Mouse (Mus musculus): ENCODE results near the gene Fam57b. TPM values are rescaled to one million over a fixed set of nuclear protein-coding genes. Genes with fewer than 3 reads are reported as not detected.

The Fam57b gene
- total and polyA plus RNA-seq, 3 experiments, result 0.30 TPM; not detected in 2

GRCm38 (mm10) chr7:126760956-126761355 lies 36.5 kb upstream of the Fam57b start:
- Histone ChIP-seq H3K4me1 (ENCODE audit: control insufficient read depth in 1 of 2, insufficient read depth in 2 of 2) (peaks cover 8 to 44% of the 10 kb centered on the region in 2 experiments), H3K27ac (ENCODE audit: insufficient read depth, low read depth) (no peak overlapping the region), H3K4me2 (ENCODE audit: insufficient read depth, low read depth, poor library complexity, severe bottlenecking) (no peak overlapping the region), H3K4me3 (replicated peaks in 1 of 3; ENCODE audit: low read depth in 2 of 3, low read length in 2 of 3, poor library complexity in 1 of 3) (no peak overlapping the region), H3K9me3 (replicated peaks; ENCODE audit: low read length) (no peaks in the 10 kb centered on the region), H3K79me2 (replicated peaks; ENCODE audit: control insufficient read depth, extremely low read depth, insufficient read depth, poor library complexity, severe bottlenecking) (no peaks in the 10 kb centered on the region), H3K9ac (ENCODE audit: insufficient read depth, low read depth) (no peak overlapping the region), H3K27me3 (replicated peaks) (no peaks in the 10 kb centered on the region), H3K36me3 (replicated peaks in 1 of 2; ENCODE audit: control insufficient read depth in 1 of 2, insufficient read depth in 1 of 2, low read length in 1 of 2) (peaks cover 22 to 41% of the 10 kb centered on the region in 2 experiments)
- in situ Hi-C loops (cut with MboI; ENCODE audit: low pct_ligation_motif_present, low pct_unique_long_range_greater_than_20kb, low sequenced_read_pairs), result no loop called here
- no peak for DNase-seq (ENCODE audit: extremely low read depth)
- TF ChIP-seq ZC3H11A (IDR thresholded peaks at IDR 0.05; ENCODE audit: low read depth, low read length), result no peak
- no peak for TF ChIP-seq SMC3 (IDR thresholded peaks at IDR 0.05; ENCODE audit: low read depth, low read length)
- TF ChIP-seq NRF1 (IDR thresholded peaks at IDR 0.05; ENCODE audit: low read depth, low read length), result no peak
- TF ChIP-seq ETS1 (conservative IDR thresholded peaks at IDR 0.05; ENCODE audit: low read depth, low read length), result no peak
- TF ChIP-seq PAX5 (IDR thresholded peaks at IDR 0.05; ENCODE audit: low read length), result no peak
- no peak for TF ChIP-seq TCF12 (IDR thresholded peaks at IDR 0.05; ENCODE audit: low read depth, low read length)
- TF ChIP-seq JUND (conservative IDR thresholded peaks at IDR 0.05; ENCODE audit: low read depth, low read length), result no peak
- TF ChIP-seq RCOR1 (conservative IDR thresholded peaks at IDR 0.05; ENCODE audit: low read depth, low read length), result no peak
- no peak for TF ChIP-seq MXI1 (IDR thresholded peaks at IDR 0.05; ENCODE audit: low read depth, low read length)
- TF ChIP-seq GABPA (IDR thresholded peaks at IDR 0.05; ENCODE audit: insufficient replicate concordance, low read depth, low read length), result no peak
- no peak for TF ChIP-seq POLR2AphosphoS2 (IDR thresholded peaks at IDR 0.05; ENCODE audit: low read depth, low read length)
- TF ChIP-seq MAFK (IDR thresholded peaks at IDR 0.05; ENCODE audit: insufficient replicate concordance, low read length), result no peak
- no peak for TF ChIP-seq IRF4 (IDR thresholded peaks at IDR 0.05; ENCODE audit: low read depth, low read length)
- dilution Hi-C loops (cut with MboI; ENCODE audit: extremely low pct_ligation_motif_present, extremely low pct_unique_long_range_greater_than_20kb, low sequenced_read_pairs), result no loop called here

- H3K4me3 ChIP-seq (replicated peaks in 1 of 3; ENCODE audit: low read depth in 2 of 3, low read length in 2 of 3, poor library complexity in 1 of 3), result no peak overlapping the region
- no peak overlapping the region for H3K4me2 ChIP-seq (ENCODE audit: insufficient read depth, low read depth, poor library complexity, severe bottlenecking)
- H3K36me3 ChIP-seq (replicated peaks in 1 of 2; ENCODE audit: control insufficient read depth in 1 of 2, insufficient read depth in 1 of 2, low read length in 1 of 2), result peaks cover 27 to 48% of the 10 kb centered on the region in 2 experiments
- no peak for DNase-seq (ENCODE audit: extremely low read depth)
- dilution Hi-C loops (cut with MboI; ENCODE audit: extremely low pct_ligation_motif_present, extremely low pct_unique_long_range_greater_than_20kb, low sequenced_read_pairs) (no loop called here), in situ Hi-C loops (cut with MboI; ENCODE audit: low pct_ligation_motif_present, low pct_unique_long_range_greater_than_20kb, low sequenced_read_pairs) (no loop called here)
- H3K27ac ChIP-seq (ENCODE audit: insufficient read depth, low read depth), result no peak overlapping the region
- H3K27me3 ChIP-seq (replicated peaks), result no peaks in the 10 kb centered on the region
- TF ChIP-seq UBTF (IDR thresholded peaks at IDR 0.05; ENCODE audit: low read depth, low read length) (no peak), GABPA (IDR thresholded peaks at IDR 0.05; ENCODE audit: insufficient replicate concordance, low read depth, low read length) (no peak), MEF2A (IDR thresholded peaks at IDR 0.05; ENCODE audit: borderline replicate concordance, low read depth, low read length) (no peak), POLR2A (IDR thresholded peaks at IDR 0.05; ENCODE audit: low read depth, low read length) (no peak), JUND (conservative IDR thresholded peaks at IDR 0.05; ENCODE audit: low read depth, low read length) (no peak), TBP (conservative IDR thresholded peaks at IDR 0.05; ENCODE audit: low read depth, low read length) (no peak), USF1 (IDR thresholded peaks at IDR 0.05; ENCODE audit: low read depth, low read length) (no peak), CTCF (conservative IDR thresholded peaks at IDR 0.05 in 1 of 2, IDR thresholded peaks at IDR 0.05 in 1 of 2; ENCODE audit: low read depth in 2 of 2, low read length in 2 of 2) (no peak), BHLHE40 (IDR thresholded peaks at IDR 0.05; ENCODE audit: low read depth, low read length) (no peak), MAX (IDR thresholded peaks at IDR 0.05; ENCODE audit: low read length) (no peak)
- H3K4me1 ChIP-seq (ENCODE audit: control insufficient read depth in 1 of 2, insufficient read depth in 2 of 2), result peaks cover 8 to 44% of the 10 kb centered on the region in 2 experiments
- no peak overlapping the region for H3K9ac ChIP-seq (ENCODE audit: insufficient read depth, low read depth)
- no peaks in the 10 kb centered on the region for H3K79me2 ChIP-seq (replicated peaks; ENCODE audit: control insufficient read depth, extremely low read depth, insufficient read depth, poor library complexity, severe bottlenecking)
- H3K9me3 ChIP-seq (replicated peaks; ENCODE audit: low read length), result no peaks in the 10 kb centered on the region
Observed at GRCm38 (mm10) chr7:126761529-126762067, 35.9 kb upstream of the Fam57b start.
